Mouse (Mus musculus): Measurements from ENCODE around the gene Cts7. TPM values are rescaled to one million over a fixed set of nuclear protein-coding genes. Genes with fewer than 3 reads are reported as not detected.

Cts7 gene
- polyA plus RNA-seq (2016; fragmentation: Nextera tagmentation; extraction: Ambion mirVana): not detected in 2 replicates

DNA sequence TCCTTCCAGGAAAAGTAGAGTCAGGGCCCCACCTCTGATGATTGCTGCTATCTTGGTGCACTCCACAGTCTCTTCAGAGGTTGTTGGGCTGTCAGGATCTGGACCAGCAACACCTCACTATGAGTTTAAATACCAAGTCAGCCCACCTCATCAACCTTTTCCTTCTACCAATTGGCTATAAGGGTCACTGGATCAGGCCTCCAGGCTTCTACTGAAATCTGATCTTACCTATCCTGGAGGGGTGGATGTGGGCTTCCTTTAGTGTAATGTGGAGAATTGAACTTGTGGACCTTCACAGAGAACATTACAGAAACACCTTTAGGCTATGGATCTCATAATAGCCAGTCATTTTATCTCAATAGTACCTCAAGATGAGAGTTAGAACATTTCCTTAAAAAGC is at the start of gene Cts7:
Gene Cts7 (minus strand): TSS at position 101 of the 400 bp plus-strand sequence.
- no peak within 1 kb of the TSS for H3K27ac ChIP-seq
- no peaks in the 10 kb centered on the region for H3K4me1 ChIP-seq
- DNase-seq (ENCODE audit: extremely low spot score, low spot score): no peak
- H3K9me3 ChIP-seq: peaks cover 74% of the 10 kb centered on the region
- no peaks in the 10 kb centered on the region for H3K27me3 ChIP-seq (ENCODE audit: poor library complexity, severe bottlenecking)
- H3K36me3 ChIP-seq (replicated peaks): no peaks in the 10 kb centered on the region
- H3K4me3 ChIP-seq: no peak within 1 kb of the TSS

Small RNAs within 50 kb of the gene (microRNA-seq; reads per million reads assigned to microRNA genes)
- gene Gm27704: not detected

Other genes starting within 250 kb of the Cts7 start
- gene Ctsr, start 193.9 kb downstream of the Cts7 start, polyA plus RNA-seq (2016; fragmentation: Nextera tagmentation; extraction: Ambion mirVana): not detected in 2 replicates
- gene Cts6, start 154.8 kb downstream of the Cts7 start, polyA plus RNA-seq (2016; fragmentation: Nextera tagmentation; extraction: Ambion mirVana): not detected in 2 replicates
- not detected in 2 replicates for gene Cts8, start 102.8 kb downstream of the Cts7 start, polyA plus RNA-seq (2016; fragmentation: Nextera tagmentation; extraction: Ambion mirVana)
- gene Gm49398, start 69.4 kb downstream of the Cts7 start, polyA plus RNA-seq (2016; fragmentation: Nextera tagmentation; extraction: Ambion mirVana): not detected in 2 replicates
- gene Ctsm, start 183.6 kb upstream of the Cts7 start, polyA plus RNA-seq (2016; fragmentation: Nextera tagmentation; extraction: Ambion mirVana): not detected in 2 replicates
- not detected in 2 replicates for gene Gm49352, start 210.0 kb upstream of the Cts7 start, polyA plus RNA-seq (2016; fragmentation: Nextera tagmentation; extraction: Ambion mirVana)
- not detected in 2 replicates for gene Cts3, start 211.9 kb upstream of the Cts7 start, polyA plus RNA-seq (2016; fragmentation: Nextera tagmentation; extraction: Ambion mirVana)